In the genomic region with DNA sequence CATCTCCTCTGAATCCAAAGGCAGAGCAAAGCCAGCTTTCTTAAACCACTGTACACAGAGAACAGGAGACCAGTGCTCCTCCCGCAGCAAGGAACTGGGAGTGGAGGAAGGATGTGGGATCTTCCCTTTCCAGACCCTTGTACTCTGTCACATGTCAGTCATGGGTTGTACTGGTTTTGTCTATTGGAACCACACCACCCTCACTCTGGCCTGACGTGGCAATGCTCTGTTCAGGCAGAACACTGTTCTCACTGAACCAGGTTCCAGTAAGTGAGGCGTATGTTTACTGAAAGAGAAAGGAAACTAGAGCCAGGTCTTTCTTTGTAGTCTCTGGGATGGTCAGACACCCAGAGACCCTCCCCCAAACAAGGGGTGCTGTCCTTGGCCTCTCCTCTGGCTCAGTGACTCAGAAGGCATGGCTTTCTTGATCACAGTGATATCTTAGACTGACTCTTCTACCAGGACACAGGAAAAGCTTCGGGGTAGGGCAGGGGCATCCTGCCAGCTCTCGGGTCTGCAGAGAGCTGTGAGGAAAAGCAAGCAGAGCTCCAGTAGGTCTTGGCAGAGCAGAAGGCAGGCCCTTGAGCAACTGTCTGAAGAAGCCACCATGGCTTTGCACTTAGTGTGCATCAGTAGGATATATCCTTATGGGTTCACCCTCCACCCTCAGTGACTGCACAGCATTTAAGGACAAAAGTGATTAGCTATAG, we compare ENCODE assay signal across 12 mouse cellular contexts.
DNase-seq lines count a peak whose midpoint lies in the region; ATAC-seq and TF ChIP-seq lines count a peak whose summit lies in the region.
"Had no signal": no experiment of that assay in that cellular context is flagged by ENCODE, and none has a peak within 500 bp of the region (broad histone marks: within the 10 kb centered on the region; RNA-seq: fewer than 3 reads in every experiment).

No protein-coding gene starts in this region.

- 0 out of 2 replicates have a peak, but pooled peaks cover 2% of the 10 kb centered on the region for H3K4me1 ChIP-seq in heart, embryonic 11.5 days (ENCODE audit: control insufficient read depth, insufficient read depth, low read length)
- 0 out of 2 replicates have a peak, but pooled peaks cover 10% of the 10 kb centered on the region for H3K4me1 ChIP-seq in heart, embryonic 10.5 days
- H3K4me1 ChIP-seq in limb, embryonic 13.5 days = peaks cover 53% of the 10 kb centered on the region
- no peaks in the 10 kb centered on the region for H3K4me1 ChIP-seq in midbrain, postnatal 0 days (ENCODE audit: insufficient read depth, low read length)
- H3K4me1 ChIP-seq: neural tube, embryonic 12.5 days had no signal

- DNase-seq in heart, adult 11 months = peak; percentile 92
- peak; percentile 19 for DNase-seq in 3T3-L1 (ENCODE audit: low read depth, low spot score)
- DNase-seq in heart, embryonic 10.5 days (ENCODE audit: low spot score) = no peak
- no peak for DNase-seq in thymus, postnatal 14 days
- no peak for DNase-seq in midbrain, postnatal 0 days (ENCODE audit: low spot score)
- DNase-seq in left cerebral cortex, postnatal 36 days (ENCODE audit: low spot score in 2 of 2) = no peak
- DNase-seq: embryo, embryonic 11 days; kidney, adult 9 months had no signal

- TF ChIP-seq CTCF in midbrain, postnatal 0 days (IDR thresholded peaks at IDR 0.05) = no peak

- no peak for ATAC-seq in heart, embryonic 11.5 days (replicated peaks; ENCODE audit: insufficient number of reproducible peaks, low FRiP score, low TSS enrichment)
- ATAC-seq in limb, embryonic 13.5 days (ENCODE audit: low FRiP score, low read depth) = no peak
- no peak for ATAC-seq in midbrain, postnatal 0 days (ENCODE audit: low FRiP score)
- ATAC-seq: CD4-positive, CD25-positive, alpha-beta regulatory T cell, adult 4 months had no signal

- H3K9ac ChIP-seq in heart, embryonic 11.5 days (ENCODE audit: low read depth, low read length) = no peak overlapping the region
- peak overlapping the region; percentile 45; the same call in 1 of the 2 replicates for H3K9ac ChIP-seq in limb, embryonic 13.5 days
- no peak overlapping the region for H3K9ac ChIP-seq in midbrain, postnatal 0 days (replicated peaks; ENCODE audit: low read length, poor library complexity, severe bottlenecking)
- H3K9ac ChIP-seq: neural tube, embryonic 12.5 days had no signal

- no peak overlapping the region for H3K4me3 ChIP-seq in heart, embryonic 11.5 days (ENCODE audit: low read depth, low read length)
- H3K4me3 ChIP-seq in heart, embryonic 10.5 days = no peak overlapping the region
- no peak overlapping the region for H3K4me3 ChIP-seq in limb, embryonic 13.5 days
- H3K4me3 ChIP-seq in midbrain, postnatal 0 days (ENCODE audit: low read depth, low read length) = no peak overlapping the region
- H3K4me3 ChIP-seq: neural tube, embryonic 12.5 days had no signal

- H3K27ac ChIP-seq in heart, embryonic 11.5 days (ENCODE audit: low read depth, low read length) = no peak overlapping the region
- peak overlapping the region; percentile 48; the same call in 1 of the 2 replicates for H3K27ac ChIP-seq in heart, embryonic 10.5 days
- H3K27ac ChIP-seq in limb, embryonic 13.5 days = peak overlapping the region; percentile 52
- H3K27ac ChIP-seq in midbrain, postnatal 0 days (ENCODE audit: low read depth, low read length) = no peak overlapping the region
- H3K27ac ChIP-seq: neural tube, embryonic 12.5 days had no signal

- H3K27me3 ChIP-seq in heart, embryonic 11.5 days (ENCODE audit: control insufficient read depth, insufficient read depth, low read length) = no peaks in the 10 kb centered on the region
- no peaks in the 10 kb centered on the region for H3K27me3 ChIP-seq in heart, embryonic 10.5 days (ENCODE audit: insufficient read depth, poor library complexity, severe bottlenecking)
- H3K27me3 ChIP-seq in limb, embryonic 13.5 days = no peaks in the 10 kb centered on the region
- no peaks in the 10 kb centered on the region for H3K27me3 ChIP-seq in midbrain, postnatal 0 days (ENCODE audit: insufficient read depth, low read length)
- H3K27me3 ChIP-seq: neural tube, embryonic 12.5 days had no signal

- WGBS in heart, embryonic 11.5 days (ENCODE audit: insufficient replicate concordance) = 65% methylated on average over 5 of the region's 5 CpGs
- WGBS in heart, embryonic 10.5 days = 67% methylated on average over 5 of the region's 5 CpGs
- WGBS in limb, embryonic 13.5 days = 80% methylated on average over 5 of the region's 5 CpGs
- 81% methylated on average over 5 of the region's 5 CpGs for WGBS in midbrain, postnatal 0 days

- H3K9me3 ChIP-seq in heart, embryonic 11.5 days (replicated peaks; ENCODE audit: control insufficient read depth, low read length) = no peaks in the 10 kb centered on the region
- H3K9me3 ChIP-seq in heart, embryonic 10.5 days = no peaks in the 10 kb centered on the region
- H3K9me3 ChIP-seq in limb, embryonic 13.5 days = no peaks in the 10 kb centered on the region
- H3K9me3 ChIP-seq in midbrain, postnatal 0 days (ENCODE audit: low read length) = no peaks in the 10 kb centered on the region
- H3K9me3 ChIP-seq: neural tube, embryonic 12.5 days had no signal

- intact Hi-C loops in left cerebral cortex, postnatal 36 days (cut with DNase I) = no loop called here

- no peaks in the 10 kb centered on the region for H3K36me3 ChIP-seq in heart, embryonic 11.5 days (ENCODE audit: control insufficient read depth, insufficient read depth, low read length)
- no peaks in the 10 kb centered on the region for H3K36me3 ChIP-seq in heart, embryonic 10.5 days
- no peaks in the 10 kb centered on the region for H3K36me3 ChIP-seq in limb, embryonic 13.5 days
- H3K36me3 ChIP-seq in midbrain, postnatal 0 days (ENCODE audit: insufficient read depth, low read length) = no peaks in the 10 kb centered on the region
- H3K36me3 ChIP-seq: neural tube, embryonic 12.5 days had no signal

- H3K4me2 ChIP-seq in heart, embryonic 11.5 days = no peak overlapping the region
- no peak overlapping the region for H3K4me2 ChIP-seq in limb, embryonic 13.5 days (replicated peaks)
- no peak overlapping the region for H3K4me2 ChIP-seq in midbrain, postnatal 0 days (ENCODE audit: low read depth, low read length, poor library complexity, severe bottlenecking)
- H3K4me2 ChIP-seq: neural tube, embryonic 12.5 days had no signal

Comparison
In these comparisons a context has a peak if more than half of its experiments do, and no peak if none do; other contexts are left out.
1. DNase-seq: peak in heart, adult 11 months (single experiment) and 3T3-L1 (single experiment); none in heart, embryonic 10.5 days (single experiment), thymus, postnatal 14 days (single experiment), midbrain, postnatal 0 days (single experiment) and left cerebral cortex, postnatal 36 days (0 of 2).
2. H3K27ac ChIP-seq: peak in heart, embryonic 10.5 days (single experiment) and limb, embryonic 13.5 days (single experiment); none in heart, embryonic 11.5 days (single experiment) and midbrain, postnatal 0 days (single experiment).